Mouse (Mus musculus) embryo, embryonic 10.5 days (tissue): Measurements from ENCODE around the gene Rab25.

Experiments used
- DNase-seq: peaks from one replicate; pipeline ENCODE4 v3.0.0-alpha.2; 2015; ENCODE audit warnings: low spot score

Gene Rab25

DNA sequence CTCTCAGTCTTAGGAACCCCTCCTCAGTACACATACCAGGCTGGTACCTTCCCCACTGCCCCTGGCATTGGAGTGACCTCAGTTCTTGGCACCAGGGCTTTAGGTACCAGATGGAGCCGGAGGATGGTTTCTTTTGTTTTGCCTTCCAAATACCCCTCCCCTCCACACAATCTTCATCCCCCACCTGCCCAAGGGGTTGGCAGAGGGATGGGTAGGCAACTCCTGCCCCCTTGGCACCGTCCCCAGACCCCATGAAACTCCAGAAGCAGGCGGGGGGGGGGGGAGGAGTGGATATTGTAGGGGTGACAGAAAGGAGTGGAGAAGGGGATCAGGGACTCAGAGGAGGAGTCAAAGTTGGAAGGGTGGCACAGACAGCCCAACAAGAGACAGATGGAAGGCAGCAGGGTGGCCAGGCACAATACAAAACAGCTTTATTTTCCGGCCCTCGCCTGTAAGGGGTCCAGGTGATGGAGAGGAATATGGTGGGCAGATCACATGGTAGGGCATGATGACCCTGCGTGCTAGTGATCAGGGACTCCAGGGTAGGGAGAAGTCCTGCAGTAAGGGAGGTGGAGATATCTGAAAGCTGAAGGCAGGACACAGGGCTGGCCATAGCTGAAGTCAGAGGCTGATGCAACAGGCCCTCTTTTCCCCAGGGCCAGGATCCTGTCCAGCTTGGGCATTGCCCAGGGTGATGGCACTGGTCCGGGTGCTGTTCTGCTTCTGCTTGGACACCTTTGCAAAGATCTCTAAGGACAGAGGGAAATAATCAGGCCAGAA, 6.3 kb downstream of the Rab25 start:
- no peak for DNase-seq

DNA sequence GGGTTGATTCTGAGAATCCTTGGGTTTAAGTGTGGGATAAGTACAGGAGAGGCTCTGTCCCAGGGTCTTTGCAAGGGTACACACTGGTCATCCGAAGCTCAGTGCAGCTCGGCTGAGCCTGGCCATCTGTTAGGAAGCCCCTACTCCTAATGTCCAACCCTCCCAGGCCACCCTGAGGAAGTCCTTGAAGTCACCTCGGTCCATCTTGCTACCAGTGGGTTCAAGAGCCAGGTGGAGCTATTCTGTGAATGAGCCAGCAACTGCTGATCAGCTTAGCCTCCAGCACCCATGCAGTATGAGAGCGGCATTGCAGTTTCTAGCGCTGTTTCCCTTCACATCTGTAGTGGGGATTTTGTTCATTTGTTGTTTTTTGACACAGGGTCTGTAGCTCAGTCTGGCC, 8.0 kb downstream of the Rab25 start:
- peak; percentile 21 for DNase-seq

- peak; percentile 77 for DNase-seq
These were observed 8.7 kb downstream of the Rab25 start for GRCm38 (mm10) chr3:88539397-88539796.

GRCm38 (mm10) chr3:88538271-88539145, 9.6 kb downstream of the Rab25 start:
- peak; percentile 52 for DNase-seq

GRCm38 (mm10) chr3:88537146-88537545, 11.0 kb downstream of the Rab25 start:
- no peak for DNase-seq

DNA sequence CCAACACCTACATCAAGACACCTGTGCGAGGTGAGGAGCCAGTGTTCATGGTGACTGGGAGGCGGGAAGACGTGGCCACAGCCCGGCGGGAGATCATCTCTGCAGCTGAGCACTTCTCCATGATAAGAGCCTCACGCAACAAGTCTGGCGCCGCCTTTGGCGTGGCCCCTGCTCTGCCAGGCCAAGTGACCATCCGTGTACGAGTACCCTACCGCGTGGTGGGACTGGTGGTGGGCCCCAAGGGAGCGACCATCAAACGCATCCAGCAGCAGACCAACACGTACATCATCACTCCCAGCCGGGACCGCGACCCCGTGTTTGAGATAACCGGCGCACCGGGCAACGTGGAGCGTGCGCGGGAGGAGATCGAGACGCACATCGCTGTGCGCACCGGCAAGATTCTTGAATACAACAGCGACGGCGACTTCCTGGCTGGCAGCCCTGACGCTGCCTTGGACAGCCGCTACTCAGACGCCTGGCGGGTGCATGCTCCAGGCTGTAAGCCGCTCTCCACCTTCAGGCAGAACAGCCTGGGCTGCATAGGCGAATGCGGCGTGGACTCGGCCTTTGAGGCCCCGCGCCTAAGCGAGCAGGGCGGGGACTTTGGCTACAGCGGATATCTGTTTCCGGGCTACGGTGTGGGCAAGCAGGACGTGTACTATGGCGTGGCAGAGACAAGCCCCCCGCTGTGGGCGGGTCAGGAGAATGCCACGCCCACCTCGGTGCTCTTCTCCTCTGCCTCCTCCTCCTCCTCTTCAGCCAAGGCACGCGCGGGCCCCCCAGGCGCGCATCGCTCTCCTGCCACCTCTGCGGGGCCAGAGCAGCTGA, 11.8 kb downstream of the Rab25 start:
- DNase-seq, result peak; percentile 86

DNA sequence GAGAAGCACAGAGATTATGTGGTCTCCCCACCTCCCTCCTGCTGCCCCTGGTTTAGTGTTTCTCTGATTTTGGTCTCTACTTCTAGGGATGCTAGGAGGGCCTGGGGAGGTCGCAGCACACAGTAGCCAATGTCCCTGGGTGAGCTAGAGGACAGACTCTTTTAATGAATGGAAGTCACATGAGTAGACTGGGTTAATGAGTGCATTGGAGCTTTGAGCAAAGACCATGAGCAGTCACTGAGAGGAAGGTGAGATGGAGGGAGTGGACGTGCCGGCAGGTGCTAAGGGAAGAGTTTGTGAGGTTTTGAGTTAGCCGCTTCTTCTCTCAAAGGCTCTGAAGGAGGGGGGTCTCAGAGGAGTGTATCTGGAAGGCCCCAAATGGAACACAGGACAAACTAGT, 12.6 kb downstream of the Rab25 start:
- peak; percentile 7 for DNase-seq

DNA sequence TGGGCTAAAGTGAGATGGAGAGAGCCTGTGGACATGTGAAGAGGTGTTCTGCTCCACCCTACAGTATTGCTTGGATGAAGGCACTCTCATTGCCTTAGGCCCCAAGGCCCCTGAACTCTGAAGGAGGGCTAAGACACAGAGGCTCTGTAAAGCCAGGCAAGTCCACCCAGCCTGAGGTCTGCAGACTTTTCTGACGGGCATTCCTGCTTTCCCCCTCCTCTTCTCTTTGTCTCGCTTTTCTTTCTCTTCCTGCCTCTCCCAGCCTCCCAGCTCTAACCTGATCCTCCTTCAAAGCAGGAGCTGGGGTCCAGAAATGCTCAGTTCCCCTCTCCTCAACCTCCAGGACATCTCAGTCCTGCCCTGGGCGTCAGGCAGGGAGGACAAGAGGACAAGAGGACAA, 13.1 kb downstream of the Rab25 start:
- DNase-seq, result peak; percentile 14

DNA sequence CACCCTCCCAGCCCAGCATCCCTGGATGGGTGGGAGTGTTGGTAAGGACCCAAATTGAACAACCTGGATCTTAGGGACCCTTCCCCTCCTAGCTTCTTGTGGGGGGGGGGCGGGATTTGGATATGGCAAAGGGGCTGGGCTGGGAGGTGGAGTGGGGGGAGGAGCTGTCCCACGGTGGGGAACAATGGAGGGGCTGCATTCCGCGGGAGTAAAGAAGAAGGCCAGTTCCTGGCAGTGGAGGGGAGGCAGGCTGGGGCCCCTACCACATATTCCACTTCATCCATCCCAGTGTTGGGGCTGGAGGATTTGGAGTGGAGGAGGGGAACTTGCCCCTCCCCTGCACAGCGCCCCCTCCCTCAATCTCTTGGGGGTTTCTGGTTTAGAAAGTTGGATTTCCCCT, 14.4 kb downstream of the Rab25 start:
- DNase-seq, result no peak

DNA sequence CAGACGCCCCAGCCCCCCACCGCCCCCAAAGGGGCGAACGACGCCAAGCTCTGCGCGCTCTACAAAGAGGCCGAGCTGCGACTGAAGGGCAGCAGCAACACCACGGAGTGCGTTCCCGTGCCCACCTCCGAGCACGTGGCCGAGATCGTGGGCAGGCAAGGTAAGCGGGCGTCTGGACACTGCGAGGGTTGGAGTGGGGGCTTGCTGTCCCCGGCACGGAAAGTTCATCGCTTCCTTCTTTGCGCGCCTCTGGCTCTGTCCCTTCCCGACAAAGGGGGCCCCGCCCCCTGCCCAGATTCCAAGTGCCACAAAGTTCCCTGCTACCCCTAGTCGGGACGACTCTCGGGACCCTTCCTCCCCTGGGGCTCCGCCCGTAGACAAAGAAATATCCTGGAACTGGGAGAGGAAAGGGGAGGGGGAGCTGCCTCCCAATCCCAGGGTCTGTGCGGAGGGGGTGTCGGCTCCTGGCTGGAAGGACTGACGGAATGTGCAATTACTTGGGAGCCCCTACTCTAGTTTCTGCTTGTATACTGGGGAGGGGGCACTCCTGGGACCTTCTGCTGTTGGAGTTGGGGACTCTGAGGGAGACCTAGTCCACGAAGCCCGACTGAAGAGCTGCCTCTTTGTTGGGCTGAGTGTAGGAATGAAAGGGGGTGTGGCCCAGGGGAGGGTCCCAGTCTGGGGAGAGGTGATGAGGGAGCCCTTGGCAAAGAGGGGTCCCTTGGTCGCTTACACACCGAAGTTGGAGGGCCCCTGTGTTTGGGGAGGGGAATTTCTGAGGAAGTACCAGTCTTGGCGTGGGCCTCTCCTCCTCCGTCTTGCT, 15.2 kb downstream of the Rab25 start:
- peak; percentile 83 for DNase-seq

DNA sequence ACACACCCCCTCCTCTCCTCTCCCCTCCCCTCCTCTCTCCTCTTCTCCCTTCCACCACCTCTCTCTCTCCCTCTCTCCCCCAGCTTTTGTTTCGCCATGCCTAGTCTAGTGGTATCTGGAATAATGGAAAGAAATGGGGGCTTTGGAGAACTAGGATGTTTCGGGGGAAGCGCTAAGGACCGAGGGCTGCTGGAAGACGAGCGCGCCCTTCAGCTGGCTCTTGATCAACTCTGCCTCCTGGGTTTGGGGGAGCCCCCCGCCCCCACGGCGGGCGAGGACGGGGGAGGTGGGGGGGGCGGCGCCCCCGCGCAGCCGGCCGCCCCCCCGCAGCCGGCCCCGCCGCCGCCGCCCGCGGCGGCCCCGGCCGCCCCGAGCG, 15.8 kb downstream of the Rab25 start, which contains the start of gene Mex3a:
Gene Mex3a, plus strand, starts transcription at position 97 of the 376 bp plus-strand sequence.
- no peak for DNase-seq

- peak; percentile 92 for DNase-seq
These were observed 16.5 kb downstream of the Rab25 start for GRCm38 (mm10) chr3:88531348-88532298.

GRCm38 (mm10) chr3:88530082-88530864, 17.8 kb downstream of the Rab25 start:
- peak; percentile 68 for DNase-seq

DNA sequence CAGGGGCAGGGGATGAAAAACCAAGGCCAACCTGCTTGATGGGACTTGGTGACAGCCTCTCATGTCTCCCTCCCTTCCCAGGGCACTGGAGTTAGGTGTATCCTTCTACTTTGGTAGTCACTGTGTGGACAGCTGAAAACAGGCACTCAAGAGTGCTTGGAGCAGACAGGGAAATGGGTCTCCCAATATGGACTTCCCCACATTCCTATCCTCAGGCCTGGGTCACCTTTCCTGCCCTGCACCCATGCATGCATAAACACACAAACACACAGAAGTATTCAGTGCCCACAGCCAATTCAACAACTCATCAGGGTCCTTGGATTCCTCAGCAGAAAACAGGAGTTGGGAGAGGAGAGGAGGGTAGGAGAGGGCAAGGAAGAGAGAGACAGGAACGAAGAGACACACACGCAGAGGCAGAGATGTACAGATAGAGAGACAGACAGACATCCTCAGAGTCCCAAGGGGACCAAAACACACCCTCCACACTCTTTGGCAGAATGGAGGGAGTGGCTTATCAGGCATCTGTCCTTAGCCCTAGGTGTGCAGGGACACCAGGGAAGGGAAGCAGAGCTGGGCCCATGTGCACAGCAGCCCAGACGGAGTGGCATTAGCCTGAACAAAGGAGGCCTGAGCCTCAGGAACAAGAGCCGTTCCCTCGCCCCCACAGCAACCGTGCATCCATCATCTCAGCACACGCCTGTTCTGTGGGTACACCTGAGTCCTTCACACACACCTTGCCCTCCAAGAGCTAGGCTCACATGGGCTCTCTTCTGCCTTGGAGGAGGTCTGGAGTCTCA, 18.7 kb downstream of the Rab25 start:
- no peak for DNase-seq

DNA sequence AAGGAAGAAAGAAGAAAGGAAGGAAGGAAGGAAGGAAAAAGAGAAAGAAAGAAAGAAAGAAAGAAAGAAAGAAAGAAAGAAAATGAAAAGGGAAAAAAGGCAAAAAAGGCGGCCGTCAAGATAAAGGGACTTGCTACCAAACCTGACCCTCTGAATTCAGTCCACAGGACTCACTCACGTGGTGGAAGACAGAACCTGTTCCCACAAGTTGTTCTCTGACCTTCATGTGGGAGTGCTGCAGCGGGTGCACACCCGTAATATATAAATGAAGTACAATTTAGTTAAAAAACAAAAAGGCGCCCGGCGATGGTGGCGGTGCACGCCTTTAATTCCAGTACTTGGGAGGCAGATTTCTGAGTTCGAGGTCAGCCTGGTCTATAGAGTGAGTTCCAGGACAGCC, 19.5 kb downstream of the Rab25 start:
- no peak for DNase-seq

DNA sequence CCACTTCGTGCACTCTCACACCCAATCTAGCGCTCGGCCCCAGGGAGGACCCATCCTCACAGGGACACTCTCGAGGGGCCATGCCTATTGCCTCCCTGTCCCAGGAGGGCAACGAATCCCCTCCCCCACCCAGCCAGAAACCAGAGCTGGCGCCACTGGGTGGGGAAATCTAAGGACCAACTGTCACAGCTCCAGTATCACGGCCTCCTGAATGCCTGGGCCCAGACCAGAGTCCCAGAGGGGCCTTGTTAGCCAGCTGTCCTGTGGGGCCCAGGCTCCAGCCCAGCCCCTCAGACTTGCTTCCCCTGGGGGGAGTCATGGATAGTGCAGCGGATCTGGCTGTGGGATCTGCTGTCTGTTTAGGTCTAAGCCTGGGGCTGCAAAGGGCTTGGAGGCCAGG, 20.5 kb downstream of the Rab25 start:
- no peak for DNase-seq

- DNase-seq, result peak; percentile 95
These were observed 21.7 kb downstream of the Rab25 start for GRCm38 (mm10) chr3:88526157-88527131.
